Mouse (Mus musculus) liver, embryonic 12.5 days (tissue): ENCODE data around the gene Arl3. TPM values are rescaled to one million over a fixed set of nuclear protein-coding genes. Genes with fewer than 3 reads are reported as not detected.

Source experiments
- ATAC-seq: fragments of 200-750 bp; cut with Nextera tagmentation; 2 replicates; pipeline ENCODE4 v1.8.0; 2017; ENCODE audit warnings: moderate number of reproducible peaks, mild to moderate bottlenecking, moderate library complexity
- H3K27ac ChIP-seq: fragments of 300-500 bp; sonication (generic); 2 replicates; pipeline ENCODE4 v1.5.1; 2016; ENCODE audit warnings: mild to moderate bottlenecking
- H3K27me3 ChIP-seq: fragments of 300-500 bp; sonication (generic); replicated peaks from 2 replicates; pipeline ENCODE4 v1.6.1; 2016; ENCODE audit warnings: mild to moderate bottlenecking, moderate library complexity
- H3K36me3 ChIP-seq: fragments of 300-500 bp; sonication (generic); 2 replicates; pipeline ENCODE4 v1.6.1; 2016; ENCODE audit warnings: mild to moderate bottlenecking, moderate library complexity
- H3K4me1 ChIP-seq: fragments of 300-500 bp; sonication (generic); 2 replicates; pipeline ENCODE4 v1.6.1; 2016
- H3K4me2 ChIP-seq: fragments of 300-500 bp; sonication (generic); 2 replicates; pipeline ENCODE4 v1.6.1; 2016; ENCODE audit warnings: mild to moderate bottlenecking, moderate library complexity
- H3K4me3 ChIP-seq: fragments of 300-500 bp; sonication (generic); 2 replicates; pipeline ENCODE4 v1.5.1; 2016; ENCODE audit warnings: mild to moderate bottlenecking, moderate library complexity
- H3K9ac ChIP-seq: fragments of 300-500 bp; sonication (generic); 2 replicates; pipeline ENCODE4 v1.6.1; 2016; ENCODE audit warnings: mild to moderate bottlenecking, moderate library complexity
- H3K9me3 ChIP-seq: fragments of 300-500 bp; sonication (generic); replicated peaks from 2 replicates; pipeline ENCODE4 v1.6.1; 2016; ENCODE audit warnings: mild to moderate bottlenecking, moderate library complexity
- WGBS: fragments of 180-500 bp; shearing (Covaris S2); methylation state at CpG from one replicate; pipeline ENCODE4 v1.1.7; 2016; ENCODE audit not compliant: insufficient replicate concordance; 5-methylcytosine and 5-hydroxymethylcytosine counted together
- polyA plus RNA-seq: library from polyadenylated mRNA; unstranded; fragments of >200 nt; fragmentation: Nextera tagmentation; extraction: Ambion mirVana; gene quantifications from 2 replicates; pipeline ENCODE4 v1.2.1, GENCODE M21; 2016

Gene Arl3
- polyA plus RNA-seq, 1 experiment from 2014 or later = 37.2 TPM

- Histone ChIP-seq H3K36me3 (peaks cover 96% of the 10 kb centered on the region), H3K4me2 (no peak overlapping the region), H3K9ac (no peak overlapping the region), H3K9me3 (no peaks in the 10 kb centered on the region), H3K4me1 (peaks cover 70% of the 10 kb centered on the region), H3K4me3 (no peak overlapping the region), H3K27ac (peak overlapping the region; percentile 23; the same call in 1 of the 2 replicates), H3K27me3 (no peaks in the 10 kb centered on the region)
- ATAC-seq = no peak
- WGBS = 82% methylated on average over 4 of the region's 4 CpGs
These were observed 63.3 kb downstream of the Arl3 start for GRCm38 (mm10) chr19:46509736-46510135.

- Histone ChIP-seq H3K4me1 (peaks cover 75% of the 10 kb centered on the region), H3K27me3 (no peaks in the 10 kb centered on the region), H3K36me3 (peaks cover 90% of the 10 kb centered on the region), H3K9ac (peak overlapping the region; percentile 10; the same call in 1 of the 2 replicates), H3K4me2 (no peak overlapping the region), H3K4me3 (no peak overlapping the region), H3K9me3 (no peaks in the 10 kb centered on the region), H3K27ac (peak overlapping the region; percentile 23; the same call in 1 of the 2 replicates)
- no peak for ATAC-seq
- WGBS = 58% methylated on average over 3 of the region's 3 CpGs
These were observed 63.8 kb downstream of the Arl3 start for GRCm38 (mm10) chr19:46509202-46509601.

DNA sequence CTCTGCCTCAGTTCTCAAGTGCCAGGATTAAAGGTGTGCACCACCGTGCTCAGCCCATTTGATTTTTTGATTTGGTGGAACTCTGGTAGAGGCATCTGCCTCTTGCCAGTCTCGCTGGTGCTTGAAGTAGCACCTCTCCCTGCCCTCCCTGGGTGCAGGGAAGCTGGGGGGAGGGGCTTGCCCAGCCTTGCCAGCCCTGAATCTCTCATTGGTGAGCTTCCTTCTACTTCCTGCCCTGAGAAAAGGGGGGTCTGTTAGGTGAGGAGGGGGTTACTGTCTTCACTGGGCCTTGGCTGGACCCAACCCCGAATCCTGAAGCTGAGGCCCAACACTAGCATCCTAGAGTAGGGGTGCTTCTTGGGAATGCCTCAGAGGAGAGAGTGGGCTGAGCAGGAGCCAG lies 64.3 kb downstream of the Arl3 start:
- Histone ChIP-seq H3K4me2 (no peak overlapping the region; the same call in 1 of the 2 replicates), H3K27me3 (no peaks in the 10 kb centered on the region), H3K4me1 (peaks cover 80% of the 10 kb centered on the region), H3K9ac (0 out of 2 replicates have a peak overlapping the region, but pooled peaks have one; percentile 10), H3K4me3 (no peak overlapping the region), H3K27ac (peak overlapping the region; percentile 23; the same call in 1 of the 2 replicates), H3K36me3 (peaks cover 86% of the 10 kb centered on the region), H3K9me3 (no peaks in the 10 kb centered on the region)
- 81% methylated on average over 3 of the region's 3 CpGs for WGBS
- ATAC-seq = no peak

- H3K4me1 ChIP-seq = peaks cover 89% of the 10 kb centered on the region
- no peaks in the 10 kb centered on the region for H3K27me3 ChIP-seq
- H3K27ac ChIP-seq = no peak overlapping the region; the same call in 1 of the 2 replicates
- no peak overlapping the region for H3K9ac ChIP-seq
- no peaks in the 10 kb centered on the region for H3K9me3 ChIP-seq
- ATAC-seq = no peak
- WGBS = 88% methylated on average over 1 of the region's 1 CpGs
- H3K4me2 ChIP-seq = no peak overlapping the region
- H3K36me3 ChIP-seq = peaks cover 77% of the 10 kb centered on the region
- H3K4me3 ChIP-seq = no peak overlapping the region
These were observed 65.2 kb downstream of the Arl3 start for GRCm38 (mm10) chr19:46507806-46508205.

- Histone ChIP-seq H3K36me3 (peaks cover 70% of the 10 kb centered on the region), H3K27ac (peak overlapping the region; percentile 99), H3K4me2 (peak overlapping the region; percentile 99; the same call in 1 of the 2 replicates), H3K9me3 (no peaks in the 10 kb centered on the region), H3K4me3 (no peak overlapping the region), H3K9ac (0 out of 2 replicates have a peak overlapping the region, but pooled peaks have one; percentile 43), H3K4me1 (peaks cover 96% of the 10 kb centered on the region), H3K27me3 (no peaks in the 10 kb centered on the region)
- ATAC-seq = no peak
- WGBS = 79% methylated on average over 8 of the region's 8 CpGs
These were observed 65.8 kb downstream of the Arl3 start for GRCm38 (mm10) chr19:46507181-46507581.

GRCm38 (mm10) chr19:46506372-46506717 lies 66.7 kb downstream of the Arl3 start:
- WGBS = 57% methylated on average over 3 of the region's 3 CpGs
- H3K27me3 ChIP-seq = no peaks in the 10 kb centered on the region
- no peaks in the 10 kb centered on the region for H3K9me3 ChIP-seq
- H3K9ac ChIP-seq = peak overlapping the region; percentile 43
- H3K4me2 ChIP-seq = peak overlapping the region; percentile 99
- ATAC-seq = no peak
- H3K36me3 ChIP-seq = peaks cover 62% of the 10 kb centered on the region
- peak overlapping the region; percentile 87; the same call in 1 of the 2 replicates for H3K4me3 ChIP-seq
- peak overlapping the region; percentile 99 for H3K27ac ChIP-seq
- peaks cover 93% of the 10 kb centered on the region for H3K4me1 ChIP-seq

DNA sequence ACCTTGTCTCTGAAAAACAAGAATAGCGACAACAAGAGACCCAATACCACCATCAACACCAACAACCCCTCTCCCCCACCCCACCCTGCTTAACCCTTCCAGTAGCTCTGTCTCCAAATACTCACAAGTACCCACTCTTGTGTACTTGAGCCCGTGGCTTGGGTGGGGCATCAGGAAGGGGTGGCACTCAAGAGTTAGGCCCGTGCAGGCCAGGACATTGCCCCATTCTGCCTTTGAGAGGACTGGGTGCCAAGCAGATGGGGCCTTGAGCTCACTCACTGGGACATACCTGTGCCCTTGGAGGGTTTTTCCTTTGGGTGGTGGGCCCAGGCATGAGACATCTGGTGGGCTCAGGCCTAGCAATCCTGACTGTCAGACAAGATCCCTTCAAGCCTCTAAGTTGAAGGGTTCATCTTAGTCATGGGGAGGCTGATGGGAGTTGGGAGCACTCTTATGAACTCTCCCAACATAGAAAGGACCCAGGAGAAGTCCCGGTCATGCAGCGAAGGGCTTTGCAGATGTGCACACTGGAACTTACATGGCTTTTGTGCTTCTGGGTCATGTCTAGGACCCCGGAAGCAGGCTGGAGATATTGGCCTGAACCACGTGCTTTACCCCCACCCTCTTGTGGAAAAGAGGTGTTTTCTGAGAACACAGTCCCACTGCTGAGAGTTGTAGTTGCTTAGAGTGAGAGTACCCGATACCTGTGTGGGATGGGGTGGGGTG lies 67.2 kb downstream of the Arl3 start:
- Histone ChIP-seq H3K4me1 (peaks cover 88% of the 10 kb centered on the region), H3K36me3 (peaks cover 58% of the 10 kb centered on the region), H3K9ac (peak overlapping the region; percentile 96), H3K27ac (peak overlapping the region; percentile 99), H3K9me3 (no peaks in the 10 kb centered on the region), H3K27me3 (no peaks in the 10 kb centered on the region), H3K4me3 (peak overlapping the region; percentile 87), H3K4me2 (peak overlapping the region; percentile 99)
- ATAC-seq = no peak
- WGBS = 58% methylated on average over 8 of the region's 8 CpGs

DNA sequence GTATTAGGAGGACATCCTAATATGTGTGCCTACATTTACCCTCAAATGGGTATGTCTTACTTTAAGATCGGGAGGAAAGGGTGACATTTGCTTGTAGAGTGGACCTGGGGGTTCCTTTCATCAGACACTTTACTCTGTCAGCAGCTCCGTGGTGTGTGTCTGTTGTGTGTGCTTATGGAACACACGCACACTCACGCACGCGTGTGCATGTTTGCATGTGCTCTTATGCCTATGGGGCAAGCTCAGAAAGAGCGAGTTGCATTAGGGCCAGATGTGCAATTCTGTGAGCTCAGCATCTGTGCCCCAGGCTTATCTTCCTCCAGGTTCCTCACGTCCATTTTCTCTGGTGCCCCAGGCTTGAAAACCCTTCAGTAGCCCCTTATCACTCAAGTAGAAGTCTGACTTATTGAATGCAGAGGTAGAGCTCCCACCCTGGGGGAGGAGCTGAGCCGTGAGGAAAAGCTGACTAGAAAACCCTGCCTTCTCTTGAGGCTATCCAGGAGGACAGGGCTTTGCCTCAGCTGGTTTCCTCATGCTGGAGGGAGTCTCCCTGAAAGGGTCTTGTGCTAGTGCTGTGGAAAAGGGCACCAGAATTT lies 68.1 kb downstream of the Arl3 start:
- WGBS = 46% methylated on average over 9 of the region's 9 CpGs
- Histone ChIP-seq H3K9me3 (no peaks in the 10 kb centered on the region), H3K27ac (peak overlapping the region; percentile 99), H3K9ac (peak overlapping the region; percentile 96), H3K4me1 (peaks cover 83% of the 10 kb centered on the region), H3K27me3 (no peaks in the 10 kb centered on the region), H3K4me3 (peak overlapping the region; percentile 87), H3K36me3 (peaks cover 49% of the 10 kb centered on the region), H3K4me2 (peak overlapping the region; percentile 99)
- ATAC-seq = peak; percentile 9; the same call in 1 of the 2 replicates

DNA sequence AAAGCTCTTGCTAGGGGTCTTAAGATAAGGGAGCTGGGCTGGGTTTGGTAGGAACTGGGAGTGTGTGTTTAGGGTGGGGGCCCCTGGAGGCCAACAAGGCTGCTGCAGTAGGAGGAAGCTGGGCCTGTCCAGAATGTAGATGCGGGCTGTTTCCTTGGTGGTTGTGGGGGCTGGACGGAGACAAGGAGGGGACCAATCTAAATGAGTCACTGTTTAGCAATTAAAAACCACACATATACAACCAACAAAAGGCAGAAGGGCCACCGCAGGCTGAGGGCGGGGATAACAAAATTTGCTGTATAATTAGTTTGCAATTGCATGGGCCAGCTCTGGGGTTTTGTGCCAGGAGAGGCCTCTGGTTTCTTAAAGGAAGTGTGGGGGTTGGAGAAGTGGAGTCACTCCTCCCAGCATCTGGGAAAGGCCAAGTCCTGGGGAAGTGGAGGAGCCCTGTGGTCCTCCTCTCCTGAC lies 68.9 kb downstream of the Arl3 start:
- H3K27ac ChIP-seq = peak overlapping the region; percentile 99
- peaks cover 75% of the 10 kb centered on the region for H3K4me1 ChIP-seq
- no peaks in the 10 kb centered on the region for H3K27me3 ChIP-seq
- peak overlapping the region; percentile 96 for H3K9ac ChIP-seq
- WGBS = 1% methylated on average over 4 of the region's 4 CpGs
- H3K4me2 ChIP-seq = peak overlapping the region; percentile 99
- peak; percentile 65 for ATAC-seq
- peaks cover 41% of the 10 kb centered on the region for H3K36me3 ChIP-seq
- H3K4me3 ChIP-seq = peak overlapping the region; percentile 87
- H3K9me3 ChIP-seq = no peaks in the 10 kb centered on the region

DNA sequence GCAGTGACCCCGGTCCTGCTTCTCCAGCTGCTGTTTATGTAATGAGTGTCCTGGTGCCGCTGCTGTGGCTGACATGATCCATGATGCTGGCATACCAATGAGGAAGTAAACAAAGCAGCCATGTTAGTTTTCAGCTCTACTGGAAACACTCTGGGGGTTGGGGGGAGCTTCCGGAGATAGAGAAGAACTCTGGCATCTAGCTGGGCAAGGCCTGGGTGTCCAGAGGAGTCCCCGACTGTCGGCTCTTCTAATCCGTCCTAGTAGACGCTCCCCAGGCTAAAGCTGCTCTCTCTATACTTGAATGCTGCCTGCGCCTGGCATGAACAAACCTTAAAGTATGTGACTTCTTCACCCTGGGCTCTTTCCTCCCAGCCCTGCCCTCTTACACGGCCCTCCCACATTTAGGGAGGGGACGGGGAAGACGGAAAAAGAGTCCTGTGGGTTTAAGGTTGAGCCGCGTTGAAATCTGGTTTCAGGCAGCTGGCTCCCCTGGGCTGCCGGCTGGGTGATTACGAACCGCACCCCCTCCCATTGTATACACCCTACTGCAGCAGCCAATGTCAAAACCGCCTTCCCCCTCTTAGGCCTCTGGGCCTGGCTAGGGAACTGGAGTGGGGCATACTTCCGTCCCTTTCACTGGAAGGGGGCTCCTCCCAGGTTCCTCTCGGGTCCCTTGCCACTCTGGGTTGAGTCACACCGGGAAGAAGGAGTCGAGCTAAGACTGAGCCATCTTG lies 69.5 kb downstream of the Arl3 start:
- Histone ChIP-seq H3K4me3 (peak overlapping the region; percentile 87), H3K36me3 (peaks cover 35% of the 10 kb centered on the region), H3K9ac (peak overlapping the region; percentile 96), H3K27ac (peak overlapping the region; percentile 99), H3K9me3 (no peaks in the 10 kb centered on the region), H3K4me1 (peaks cover 72% of the 10 kb centered on the region), H3K27me3 (no peaks in the 10 kb centered on the region), H3K4me2 (peak overlapping the region; percentile 99)
- peak; percentile 78 for ATAC-seq
- under 1% methylated on average over 21 of the region's 21 CpGs for WGBS

DNA sequence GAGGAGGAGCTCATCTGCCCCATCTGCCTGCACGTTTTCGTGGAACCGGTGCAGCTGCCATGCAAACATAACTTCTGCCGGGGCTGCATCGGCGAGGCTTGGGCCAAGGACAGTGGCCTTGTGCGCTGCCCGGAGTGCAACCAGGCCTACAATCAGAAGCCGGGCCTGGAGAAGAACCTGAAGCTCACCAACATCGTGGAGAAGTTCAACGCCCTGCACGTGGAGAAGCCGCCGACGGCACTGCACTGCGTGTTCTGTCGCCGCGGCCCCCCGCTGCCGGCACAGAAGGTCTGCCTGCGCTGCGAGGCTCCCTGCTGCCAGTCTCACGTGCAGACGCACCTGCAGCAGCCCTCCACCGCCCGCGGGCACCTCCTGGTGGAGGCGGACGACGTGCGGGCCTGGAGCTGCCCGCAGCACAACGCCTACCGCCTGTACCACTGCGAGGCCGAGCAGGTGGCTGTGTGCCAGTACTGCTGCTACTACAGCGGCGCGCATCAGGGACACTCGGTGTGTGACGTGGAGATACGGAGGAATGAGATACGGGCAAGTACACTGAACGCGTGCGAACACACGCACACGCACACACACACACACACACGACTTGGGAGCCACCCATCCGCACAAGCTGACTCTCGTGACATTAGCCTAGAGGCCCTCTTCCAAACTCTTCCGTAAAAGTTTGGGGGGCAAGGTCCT lies 70.4 kb downstream of the Arl3 start:
- peak; percentile 29 for ATAC-seq
- WGBS = under 1% methylated on average over 53 of the region's 53 CpGs
- H3K4me3 ChIP-seq = peak overlapping the region; percentile 87
- peak overlapping the region; percentile 96 for H3K9ac ChIP-seq
- H3K4me1 ChIP-seq = peaks cover 63% of the 10 kb centered on the region
- peak overlapping the region; percentile 99 for H3K4me2 ChIP-seq
- H3K27ac ChIP-seq = peak overlapping the region; percentile 99
- H3K36me3 ChIP-seq = peaks cover 26% of the 10 kb centered on the region
- no peaks in the 10 kb centered on the region for H3K27me3 ChIP-seq
- H3K9me3 ChIP-seq = no peaks in the 10 kb centered on the region
